Mouse (Mus musculus) mesoderm, embryonic 11.5 days (tissue): ENCODE data around the gene Dnpep.

Experiments used
- DNase-seq: peaks from one replicate; pipeline ENCODE4 v3.0.0-alpha.2; 2012; ENCODE audit warnings: low read depth, low spot score

Dnpep gene

GRCm38 (mm10) chr1:75264091-75264880 lies 53.5 kb downstream of the Dnpep start, which contains the start of gene Ptprn:
Gene Ptprn (minus strand): TSS chr1:75264502.
- DNase-seq, result no peak

GRCm38 (mm10) chr1:75262969-75263951 lies 54.5 kb downstream of the Dnpep start:
- peak; percentile 88 for DNase-seq

- no peak for DNase-seq
Measured at GRCm38 (mm10) chr1:75261278-75261677, 56.5 kb downstream of the Dnpep start.
